Mouse (Mus musculus): ENCODE measurements around the gene Spata21. TPM values are rescaled to one million over a fixed set of nuclear protein-coding genes. Genes with fewer than 3 reads are reported as not detected.
"Not testable (repeated sequence)": the region's sequence is repeated elsewhere in the genome, so short reads cannot be mapped to it uniquely, and the experiment has no call there.

The Spata21 gene
- polyA plus RNA-seq, 1 experiment from 2014 or later = 0.25 TPM

- Histone ChIP-seq H3K9ac (no peak overlapping the region), H3K27ac (no peak overlapping the region), H3K4me2 (replicated peaks) (0 out of 2 replicates have a peak overlapping the region, but pooled peaks have one; percentile 7), H3K27me3 (replicated peaks) (no peaks in the 10 kb centered on the region), H3K4me3 (no peak overlapping the region), H3K9me3 (no peaks in the 10 kb centered on the region), H3K36me3 (0 out of 2 replicates have a peak, but pooled peaks cover 3% of the 10 kb centered on the region), H3K4me1 (peaks cover 66% of the 10 kb centered on the region)
- 15% methylated on average over 8 of the region's 8 CpGs for WGBS
- ATAC-seq (ENCODE audit: low FRiP score, low read depth) = no peak
Observed at GRCm38 (mm10) chr4:141134031-141134441, 45.9 kb downstream of the Spata21 start.

- H3K4me2 ChIP-seq (replicated peaks) = peak overlapping the region; percentile 7; the same call in 1 of the 2 replicates
- 0 out of 2 replicates have a peak overlapping the region, but pooled peaks have one; percentile 22 for H3K9ac ChIP-seq
- no peak overlapping the region for H3K4me3 ChIP-seq
- no peak for ATAC-seq (ENCODE audit: low FRiP score, low read depth)
- 0 out of 2 replicates have a peak, but pooled peaks cover 3% of the 10 kb centered on the region for H3K36me3 ChIP-seq
- H3K27ac ChIP-seq = no peak overlapping the region
- no peaks in the 10 kb centered on the region for H3K27me3 ChIP-seq (replicated peaks)
- WGBS = 81% methylated on average over 20 of the region's 20 CpGs
- H3K4me1 ChIP-seq = peaks cover 66% of the 10 kb centered on the region
- H3K9me3 ChIP-seq = no peaks in the 10 kb centered on the region
Observed at GRCm38 (mm10) chr4:141134751-141135530, 46.8 kb downstream of the Spata21 start.

GRCm38 (mm10) chr4:141136126-141136525 lies 48.0 kb downstream of the Spata21 start:
- H3K4me3 ChIP-seq = no peak overlapping the region
- ATAC-seq (ENCODE audit: low FRiP score, low read depth) = no peak
- no peaks in the 10 kb centered on the region for H3K9me3 ChIP-seq
- no peak overlapping the region for H3K9ac ChIP-seq
- H3K27ac ChIP-seq = no peak overlapping the region
- peaks cover 61% of the 10 kb centered on the region for H3K4me1 ChIP-seq
- H3K4me2 ChIP-seq (replicated peaks) = 0 out of 2 replicates have a peak overlapping the region, but pooled peaks have one; percentile 25
- no peaks in the 10 kb centered on the region for H3K27me3 ChIP-seq (replicated peaks)
- H3K36me3 ChIP-seq = 0 out of 2 replicates have a peak, but pooled peaks cover 3% of the 10 kb centered on the region
- 67% methylated on average over 7 of the region's 7 CpGs for WGBS

- peaks cover 45% of the 10 kb centered on the region for H3K4me1 ChIP-seq
- not testable (repeated sequence) for ATAC-seq (ENCODE audit: low FRiP score, low read depth); H3K4me3 ChIP-seq; H3K27ac ChIP-seq; H3K36me3 ChIP-seq; H3K27me3 ChIP-seq (replicated peaks); H3K9ac ChIP-seq; H3K9me3 ChIP-seq; H3K4me2 ChIP-seq (replicated peaks)
- 77% methylated on average over 3 of the region's 3 CpGs for WGBS
Observed at GRCm38 (mm10) chr4:141137740-141138139, 49.6 kb downstream of the Spata21 start.

GRCm38 (mm10) chr4:141138425-141139115 lies 50.4 kb downstream of the Spata21 start:
- peaks cover 39% of the 10 kb centered on the region for H3K4me1 ChIP-seq
- no peak overlapping the region for H3K27ac ChIP-seq
- WGBS = 5% methylated on average over 29 of the region's 29 CpGs
- 0 out of 2 replicates have a peak, but pooled peaks cover 3% of the 10 kb centered on the region for H3K36me3 ChIP-seq
- H3K9me3 ChIP-seq = no peaks in the 10 kb centered on the region
- H3K4me3 ChIP-seq = peak overlapping the region; percentile 85
- H3K27me3 ChIP-seq (replicated peaks) = no peaks in the 10 kb centered on the region
- ATAC-seq (ENCODE audit: low FRiP score, low read depth) = peak; percentile 15; the same call in 1 of the 2 replicates
- H3K9ac ChIP-seq = peak overlapping the region; percentile 82
- H3K4me2 ChIP-seq (replicated peaks) = peak overlapping the region; percentile 96

- Histone ChIP-seq H3K4me1 (peaks cover 34% of the 10 kb centered on the region), H3K27me3 (replicated peaks) (no peaks in the 10 kb centered on the region), H3K27ac (peak within 1 kb of the TSS; percentile 79), H3K9me3 (no peaks in the 10 kb centered on the region), H3K9ac (peak within 1 kb of the TSS; percentile 82), H3K36me3 (0 out of 2 replicates have a peak, but pooled peaks cover 3% of the 10 kb centered on the region), H3K4me3 (peak within 1 kb of the TSS; percentile 85), H3K4me2 (replicated peaks) (peak within 1 kb of the TSS; percentile 96)
- WGBS = under 1% methylated on average over 63 of the region's 63 CpGs
- peak; percentile 90 for ATAC-seq (ENCODE audit: low FRiP score, low read depth)
Observed at GRCm38 (mm10) chr4:141139116-141139970, 51.2 kb downstream of the Spata21 start, which contains the start of gene Szrd1. Gene Szrd1 (minus strand): TSS chr4:141139775.

GRCm38 (mm10) chr4:141140354-141140753 lies 52.2 kb downstream of the Spata21 start:
- not testable (repeated sequence) for H3K9me3 ChIP-seq; H3K27me3 ChIP-seq (replicated peaks); ATAC-seq (ENCODE audit: low FRiP score, low read depth); H3K27ac ChIP-seq; H3K4me2 ChIP-seq (replicated peaks); H3K9ac ChIP-seq; H3K4me3 ChIP-seq; H3K36me3 ChIP-seq
- H3K4me1 ChIP-seq = peaks cover 24% of the 10 kb centered on the region
- 92% methylated on average over 9 of the region's 9 CpGs for WGBS

- Histone ChIP-seq H3K9me3 (no peaks in the 10 kb centered on the region), H3K9ac (no peak overlapping the region), H3K4me2 (replicated peaks) (no peak overlapping the region), H3K27me3 (replicated peaks) (no peaks in the 10 kb centered on the region), H3K27ac (no peak overlapping the region), H3K36me3 (no peaks in the 10 kb centered on the region), H3K4me1 (peaks cover 23% of the 10 kb centered on the region), H3K4me3 (no peak overlapping the region)
- ATAC-seq (ENCODE audit: low FRiP score, low read depth) = no peak
- WGBS = 96% methylated on average over 6 of the region's 6 CpGs
Observed at GRCm38 (mm10) chr4:141140967-141141366, 52.8 kb downstream of the Spata21 start.

GRCm38 (mm10) chr4:141142285-141142811 lies 54.2 kb downstream of the Spata21 start:
- no peak overlapping the region for H3K4me2 ChIP-seq (replicated peaks)
- H3K9ac ChIP-seq = no peak overlapping the region
- H3K36me3 ChIP-seq = no peaks in the 10 kb centered on the region
- 32% methylated on average over 9 of the region's 9 CpGs for WGBS
- no peaks in the 10 kb centered on the region for H3K9me3 ChIP-seq
- ATAC-seq (ENCODE audit: low FRiP score, low read depth) = no peak
- H3K4me3 ChIP-seq = no peak overlapping the region
- peaks cover 15% of the 10 kb centered on the region for H3K4me1 ChIP-seq
- no peak overlapping the region for H3K27ac ChIP-seq
- H3K27me3 ChIP-seq (replicated peaks) = no peaks in the 10 kb centered on the region

GRCm38 (mm10) chr4:141145124-141145523 lies 57.0 kb downstream of the Spata21 start:
- H3K4me2 ChIP-seq (replicated peaks); H3K27ac ChIP-seq; H3K36me3 ChIP-seq; H3K4me3 ChIP-seq; H3K27me3 ChIP-seq (replicated peaks); H3K9ac ChIP-seq; ATAC-seq (ENCODE audit: low FRiP score, low read depth); H3K9me3 ChIP-seq: not testable (repeated sequence)
- 92% methylated on average over 10 of the region's 16 CpGs for WGBS
- H3K4me1 ChIP-seq = peaks cover 17% of the 10 kb centered on the region

- Histone ChIP-seq H3K4me3 (no peak overlapping the region), H3K4me2 (replicated peaks) (no peak overlapping the region)
- 94% methylated on average over 6 of the region's 6 CpGs for WGBS
Observed at GRCm38 (mm10) chr4:141146491-141147033, 58.4 kb downstream of the Spata21 start.

More at GRCm38 (mm10) chr4:141146491-141147033, 58.4 kb downstream of the Spata21 start:
- no peak overlapping the region for H3K9ac ChIP-seq
- no peak for ATAC-seq (ENCODE audit: low FRiP score, low read depth)
- no peak overlapping the region for H3K27ac ChIP-seq
- H3K4me1 ChIP-seq = peaks cover 18% of the 10 kb centered on the region
- H3K27me3 ChIP-seq (replicated peaks) = no peaks in the 10 kb centered on the region
- no peaks in the 10 kb centered on the region for H3K9me3 ChIP-seq
- H3K36me3 ChIP-seq = no peaks in the 10 kb centered on the region

All from neural tube, embryonic 12.5 days (tissue).